Mouse (Mus musculus) intestine, postnatal 0 days (tissue): ENCODE results near the gene Otos. TPM values are rescaled to one million over a fixed set of nuclear protein-coding genes. Genes with fewer than 3 reads are reported as not detected.

Experiments
- ATAC-seq: fragments of 200-750 bp; cut with Nextera tagmentation; 2 replicates; pipeline ENCODE4 v1.8.0; 2017; ENCODE audit warnings: mild to moderate bottlenecking, moderate TSS enrichment, moderate library complexity
- H3K27ac ChIP-seq: fragments of 300-500 bp; sonication (generic); 2 replicates; pipeline ENCODE4 v1.5.1; 2014; ENCODE audit warnings: mild to moderate bottlenecking, low read depth, low read length, moderate library complexity
- H3K27me3 ChIP-seq: fragments of 300-500 bp; sonication (generic); replicated peaks from 2 replicates; pipeline ENCODE4 v1.6.1; 2014; ENCODE audit warnings: low read length, mixed read lengths; ENCODE audit not compliant: control insufficient read depth, insufficient read depth
- H3K36me3 ChIP-seq: fragments of 300-500 bp; sonication (generic); 2 replicates; pipeline ENCODE4 v1.6.1; 2014; ENCODE audit warnings: mild to moderate bottlenecking, moderate library complexity; ENCODE audit not compliant: control insufficient read depth, insufficient read depth
- H3K4me1 ChIP-seq: fragments of 300-500 bp; sonication (generic); replicated peaks from 2 replicates; pipeline ENCODE4 v1.6.1; 2014; ENCODE audit warnings: antibody characterized with exemption, low read length, mixed read lengths; ENCODE audit not compliant: control insufficient read depth, insufficient read depth
- H3K4me2 ChIP-seq: fragments of 300-500 bp; sonication (generic); replicated peaks from 2 replicates; pipeline ENCODE4 v1.6.1; 2014; ENCODE audit warnings: low read depth, mild to moderate bottlenecking, moderate library complexity
- H3K4me3 ChIP-seq: fragments of 300-500 bp; sonication (generic); 2 replicates; pipeline ENCODE4 v1.5.1; 2014; ENCODE audit warnings: low read depth, low read length
- H3K9ac ChIP-seq: fragments of 300-500 bp; sonication (generic); 2 replicates; pipeline ENCODE4 v1.6.1; 2014; ENCODE audit warnings: mild to moderate bottlenecking, low read depth, low read length
- H3K9me3 ChIP-seq: fragments of 300-500 bp; sonication (generic); 2 replicates; pipeline ENCODE4 v1.6.1; 2016; ENCODE audit warnings: mixed run types; ENCODE audit not compliant: control insufficient read depth
- CTCF ChIP-seq: sonication (generic); IDR thresholded peaks from 2 replicates; pipeline ENCODE4 v1.5.1; 2016; ENCODE audit warnings: low read depth, mild to moderate bottlenecking, control low read depth, antibody characterized with exemption, moderate library complexity
- WGBS: fragments of 180-500 bp; shearing (Covaris S2); extraction: QIAGEN DNeasy Blood & Tissue Kit; methylation state at CpG from one replicate; pipeline ENCODE4 v1.1.7; 2014; 5-methylcytosine and 5-hydroxymethylcytosine counted together
- polyA plus RNA-seq: library from polyadenylated mRNA; unstranded; fragments of >200 nt; fragmentation: Nextera tagmentation; extraction: Ambion mirVana; gene quantifications from 2 replicates; pipeline ENCODE4 v1.2.1, GENCODE M21; 2015

Otos gene
- polyA plus RNA-seq, 1 experiment from 2014 or later: not detected

- Histone ChIP-seq H3K4me2 (peak within 1 kb of the TSS; percentile 88), H3K36me3 (peaks cover 20% of the 10 kb centered on the region; the same call in 1 of the 2 replicates), H3K4me1 (no peaks in the 10 kb centered on the region), H3K9ac (peak within 1 kb of the TSS; percentile 90), H3K27ac (peak within 1 kb of the TSS; percentile 62; the same call in 1 of the 2 replicates), H3K9me3 (no peaks in the 10 kb centered on the region), H3K27me3 (no peaks in the 10 kb centered on the region), H3K4me3 (peak within 1 kb of the TSS; percentile 88)
- 2% methylated on average over 50 of the region's 50 CpGs for WGBS
- TF ChIP-seq CTCF: no peak
- ATAC-seq: peak; percentile 90
Observed at GRCm38 (mm10) chr1:92641514-92642272, 6.9 kb downstream of the Otos start, which contains the start of gene Cops9. TSS of gene Cops9 (minus strand) at chr1:92641985.

GRCm38 (mm10) chr1:92640393-92640792 is 8.2 kb downstream of the Otos start:
- H3K27ac ChIP-seq: no peak overlapping the region
- peaks cover 29% of the 10 kb centered on the region for H3K36me3 ChIP-seq
- no peak for ATAC-seq
- WGBS: 82% methylated on average over 6 of the region's 6 CpGs
- peak overlapping the region; percentile 88 for H3K4me2 ChIP-seq
- H3K4me1 ChIP-seq: no peaks in the 10 kb centered on the region
- no peak overlapping the region for H3K4me3 ChIP-seq
- no peaks in the 10 kb centered on the region for H3K27me3 ChIP-seq
- no peaks in the 10 kb centered on the region for H3K9me3 ChIP-seq
- TF ChIP-seq CTCF: no peak
- no peak overlapping the region for H3K9ac ChIP-seq

- Histone ChIP-seq H3K4me3 (no peak overlapping the region), H3K4me2 (no peak overlapping the region), H3K4me1 (no peaks in the 10 kb centered on the region), H3K27me3 (no peaks in the 10 kb centered on the region), H3K9me3 (no peaks in the 10 kb centered on the region), H3K9ac (no peak overlapping the region), H3K27ac (no peak overlapping the region), H3K36me3 (peaks cover 29% of the 10 kb centered on the region)
- no peak for ATAC-seq
- WGBS: 98% methylated on average over 4 of the region's 4 CpGs
- TF ChIP-seq CTCF: no peak
Observed at GRCm38 (mm10) chr1:92638736-92639135, 9.9 kb downstream of the Otos start.

GRCm38 (mm10) chr1:92638181-92638580 is 10.5 kb downstream of the Otos start:
- no peak overlapping the region for H3K27ac ChIP-seq

GRCm38 (mm10) chr1:92637501-92638172 is 11.0 kb downstream of the Otos start:
- no peaks in the 10 kb centered on the region for H3K27me3 ChIP-seq
- H3K4me1 ChIP-seq: no peaks in the 10 kb centered on the region
- 89% methylated on average over 15 of the region's 15 CpGs for WGBS
- no peak overlapping the region for H3K4me2 ChIP-seq
- H3K9me3 ChIP-seq: no peaks in the 10 kb centered on the region
- H3K4me3 ChIP-seq: no peak overlapping the region
- no peak overlapping the region for H3K9ac ChIP-seq
- peaks cover 29% of the 10 kb centered on the region for H3K36me3 ChIP-seq
- no peak for TF ChIP-seq CTCF
- ATAC-seq: no peak
- H3K27ac ChIP-seq: no peak overlapping the region

More at GRCm38 (mm10) chr1:92638181-92638580, 10.5 kb downstream of the Otos start:
- WGBS: 76% methylated on average over 3 of the region's 3 CpGs
- ATAC-seq: no peak
- Histone ChIP-seq H3K27me3 (no peaks in the 10 kb centered on the region), H3K9me3 (no peaks in the 10 kb centered on the region), H3K36me3 (peaks cover 29% of the 10 kb centered on the region), H3K4me1 (no peaks in the 10 kb centered on the region), H3K9ac (no peak overlapping the region), H3K4me3 (no peak overlapping the region), H3K4me2 (no peak overlapping the region)
- no peak for TF ChIP-seq CTCF

GRCm38 (mm10) chr1:92636676-92637075 is 12.0 kb downstream of the Otos start:
- H3K9ac ChIP-seq: no peak overlapping the region
- H3K4me1 ChIP-seq: no peaks in the 10 kb centered on the region
- H3K4me3 ChIP-seq: no peak overlapping the region
- no peak overlapping the region for H3K4me2 ChIP-seq
- H3K9me3 ChIP-seq: no peaks in the 10 kb centered on the region
- H3K27me3 ChIP-seq: no peaks in the 10 kb centered on the region
- no peak for ATAC-seq
- peaks cover 29% of the 10 kb centered on the region for H3K36me3 ChIP-seq
- WGBS: 94% methylated on average over 11 of the region's 11 CpGs
- no peak for TF ChIP-seq CTCF
- no peak overlapping the region for H3K27ac ChIP-seq
